Mouse (Mus musculus) olfactory bulb, adult 2 months (tissue): ENCODE measurements around the gene Esp22.
"Not testable (repeated sequence)": the region's sequence is repeated elsewhere in the genome, so short reads cannot be mapped to it uniquely, and the experiment has no call there.

Experiments
- CTCF ChIP-seq: fragments of 200-500 bp; IDR thresholded peaks from 2 replicates; pipeline ENCODE4 v1.5.1; 2012; ENCODE audit warnings: low read depth, mild to moderate bottlenecking, low read length, moderate library complexity; ENCODE audit not compliant: insufficient read depth
- POLR2A ChIP-seq: fragments of 200-500 bp; IDR thresholded peaks from 2 replicates; pipeline ENCODE4 v1.6.1; 2012; ENCODE audit warnings: mild to moderate bottlenecking, low read depth, low read length, moderate library complexity; ENCODE audit not compliant: insufficient read depth

GRCm38 (mm10) chr17:39107126-39107525, 12.0 kb downstream of the Esp22 start:
- TF ChIP-seq POLR2A, CTCF: not testable (repeated sequence)
